Mouse (Mus musculus): Measurements from ENCODE around the gene Krtap5-5. TPM values are rescaled to one million over a fixed set of nuclear protein-coding genes. Genes with fewer than 3 reads are reported as not detected.
A peak's percentile ranks its signal among the peaks of the same experiment; 100 is the strongest.
"Not testable (repeated sequence)": the region's sequence is repeated elsewhere in the genome, so short reads cannot be mapped to it uniquely, and the experiment has no call there.

Krtap5-5 gene
- not detected in 2 replicates for polyA plus RNA-seq (2016; fragmentation: Nextera tagmentation; extraction: Ambion mirVana)

- H3K27ac ChIP-seq; H3K4me1 ChIP-seq; H3K36me3 ChIP-seq; H3K4me3 ChIP-seq; H3K9ac ChIP-seq; H3K4me2 ChIP-seq (replicated peaks); H3K27me3 ChIP-seq (replicated peaks); ATAC-seq (ENCODE audit: low FRiP score, low read depth); H3K9me3 ChIP-seq: not testable (repeated sequence)
- 38% methylated on average over 3 of the region's 3 CpGs for WGBS
Observed at GRCm38 (mm10) chr7:142229871-142230270, at the start of gene Krtap5-5. Gene Krtap5-5, minus strand, starts transcription at chr7:142229971.

- not testable (repeated sequence) for H3K4me3 ChIP-seq; H3K4me2 ChIP-seq (replicated peaks); H3K9me3 ChIP-seq; ATAC-seq (ENCODE audit: low FRiP score, low read depth); H3K36me3 ChIP-seq; H3K4me1 ChIP-seq; H3K27ac ChIP-seq; H3K9ac ChIP-seq
- 50% methylated on average over 1 of the region's 1 CpGs for WGBS
- H3K27me3 ChIP-seq (replicated peaks): peaks cover 12% of the 10 kb centered on the region
Observed at GRCm38 (mm10) chr7:142279291-142279690, 49.5 kb upstream of the Krtap5-5 start.

- 0 out of 2 replicates have a peak, but pooled peaks have one; percentile 41 for ATAC-seq (ENCODE audit: low FRiP score, low read depth)
- not testable (repeated sequence) for H3K9ac ChIP-seq; H3K4me1 ChIP-seq; H3K4me2 ChIP-seq (replicated peaks); H3K36me3 ChIP-seq; H3K27ac ChIP-seq; H3K9me3 ChIP-seq; H3K4me3 ChIP-seq
- peaks cover 12% of the 10 kb centered on the region for H3K27me3 ChIP-seq (replicated peaks)
- 0% methylated on average over 3 of the region's 3 CpGs for WGBS
Observed at GRCm38 (mm10) chr7:142278183-142278582, 48.4 kb upstream of the Krtap5-5 start.

- H3K9me3 ChIP-seq; H3K9ac ChIP-seq; H3K27me3 ChIP-seq (replicated peaks); H3K4me2 ChIP-seq (replicated peaks); H3K36me3 ChIP-seq; H3K4me3 ChIP-seq; H3K4me1 ChIP-seq; H3K27ac ChIP-seq; ATAC-seq (ENCODE audit: low FRiP score, low read depth): not testable (repeated sequence)
Observed at GRCm38 (mm10) chr7:142274263-142274662, 44.5 kb upstream of the Krtap5-5 start, which contains the start of gene Gm4559. Gene Gm4559, minus strand, starts transcription at chr7:142274363.

- not testable (repeated sequence) for H3K4me2 ChIP-seq (replicated peaks); H3K27me3 ChIP-seq (replicated peaks); H3K4me3 ChIP-seq; H3K4me1 ChIP-seq; H3K9me3 ChIP-seq; H3K9ac ChIP-seq; H3K36me3 ChIP-seq; H3K27ac ChIP-seq; ATAC-seq (ENCODE audit: low FRiP score, low read depth)
- WGBS: 68% methylated on average over 1 of the region's 1 CpGs
Observed at GRCm38 (mm10) chr7:142258254-142258653, 28.5 kb upstream of the Krtap5-5 start, which contains the start of gene Gm2431. Gene Gm2431, minus strand, starts transcription at chr7:142258354.

- H3K4me2 ChIP-seq (replicated peaks): no peak overlapping the region
- no peaks in the 10 kb centered on the region for H3K9me3 ChIP-seq
- no peaks in the 10 kb centered on the region for H3K4me1 ChIP-seq
- H3K9ac ChIP-seq: no peak overlapping the region
- H3K27me3 ChIP-seq (replicated peaks): no peaks in the 10 kb centered on the region
- H3K36me3 ChIP-seq: no peaks in the 10 kb centered on the region
- ATAC-seq (ENCODE audit: low FRiP score, low read depth): no peak
- H3K4me3 ChIP-seq: no peak overlapping the region
- 2% methylated on average over 2 of the region's 2 CpGs for WGBS
- no peak overlapping the region for H3K27ac ChIP-seq
Observed at GRCm38 (mm10) chr7:142255517-142255916, 25.7 kb upstream of the Krtap5-5 start.

- Histone ChIP-seq H3K36me3 (no peaks in the 10 kb centered on the region), H3K27ac (no peak overlapping the region), H3K4me3 (no peak overlapping the region), H3K27me3 (replicated peaks) (no peaks in the 10 kb centered on the region), H3K4me1 (no peaks in the 10 kb centered on the region), H3K9me3 (no peaks in the 10 kb centered on the region), H3K4me2 (replicated peaks) (no peak overlapping the region), H3K9ac (no peak overlapping the region)
- no peak for ATAC-seq (ENCODE audit: low FRiP score, low read depth)
- 0% methylated on average over 1 of the region's 1 CpGs for WGBS
Observed at GRCm38 (mm10) chr7:142249824-142250223, 20.1 kb upstream of the Krtap5-5 start.

- 46% methylated on average over 2 of the region's 2 CpGs for WGBS
- no peak within 1 kb of the TSS for H3K27ac ChIP-seq
- no peak for ATAC-seq (ENCODE audit: low FRiP score, low read depth)
- no peaks in the 10 kb centered on the region for H3K9me3 ChIP-seq
- H3K4me1 ChIP-seq: no peaks in the 10 kb centered on the region
- no peak within 1 kb of the TSS for H3K4me2 ChIP-seq (replicated peaks)
- H3K27me3 ChIP-seq (replicated peaks): no peaks in the 10 kb centered on the region
- no peaks in the 10 kb centered on the region for H3K36me3 ChIP-seq
- no peak within 1 kb of the TSS for H3K4me3 ChIP-seq
- no peak within 1 kb of the TSS for H3K9ac ChIP-seq
Observed at GRCm38 (mm10) chr7:142240978-142241377, 11.2 kb upstream of the Krtap5-5 start, which contains the start of gene Gm40460. Gene Gm40460, minus strand, starts transcription at chr7:142241078.

GRCm38 (mm10) chr7:142231540-142231939 is 1.8 kb upstream of the Krtap5-5 start:
- ATAC-seq (ENCODE audit: low FRiP score, low read depth): no peak
- H3K36me3 ChIP-seq: no peaks in the 10 kb centered on the region
- H3K4me1 ChIP-seq: no peaks in the 10 kb centered on the region
- no peak overlapping the region for H3K4me2 ChIP-seq (replicated peaks)
- H3K27ac ChIP-seq: no peak overlapping the region
- H3K27me3 ChIP-seq (replicated peaks): no peaks in the 10 kb centered on the region
- H3K4me3 ChIP-seq: no peak overlapping the region
- H3K9me3 ChIP-seq: 0 out of 2 replicates have a peak, but pooled peaks cover 9% of the 10 kb centered on the region
- no peak overlapping the region for H3K9ac ChIP-seq
- WGBS: 26% methylated on average over 1 of the region's 1 CpGs

- Histone ChIP-seq H3K36me3 (no peaks in the 10 kb centered on the region), H3K27me3 (replicated peaks) (no peaks in the 10 kb centered on the region), H3K9me3 (no peaks in the 10 kb centered on the region), H3K4me2 (replicated peaks) (no peak overlapping the region), H3K9ac (no peak overlapping the region), H3K4me1 (no peaks in the 10 kb centered on the region), H3K27ac (no peak overlapping the region), H3K4me3 (no peak overlapping the region)
- ATAC-seq (ENCODE audit: low FRiP score, low read depth): no peak
- WGBS: 48% methylated on average over 2 of the region's 2 CpGs
Observed at GRCm38 (mm10) chr7:142224518-142224917, 5.3 kb downstream of the Krtap5-5 start.

- H3K4me1 ChIP-seq; H3K4me3 ChIP-seq; H3K4me2 ChIP-seq (replicated peaks); H3K36me3 ChIP-seq; H3K27ac ChIP-seq; H3K9ac ChIP-seq; ATAC-seq (ENCODE audit: low FRiP score, low read depth); H3K27me3 ChIP-seq (replicated peaks); H3K9me3 ChIP-seq: not testable (repeated sequence)
- 57% methylated on average over 1 of the region's 1 CpGs for WGBS
Observed at GRCm38 (mm10) chr7:142212136-142212535, 17.6 kb downstream of the Krtap5-5 start.

- WGBS: 69% methylated on average over 1 of the region's 1 CpGs
- Histone ChIP-seq H3K4me3 (no peak within 1 kb of the TSS), H3K4me1 (no peaks in the 10 kb centered on the region), H3K9me3 (no peaks in the 10 kb centered on the region), H3K9ac (no peak within 1 kb of the TSS), H3K27me3 (replicated peaks) (no peaks in the 10 kb centered on the region), H3K4me2 (replicated peaks) (no peak within 1 kb of the TSS), H3K36me3 (no peaks in the 10 kb centered on the region), H3K27ac (no peak within 1 kb of the TSS)
- ATAC-seq (ENCODE audit: low FRiP score, low read depth): no peak
Observed at GRCm38 (mm10) chr7:142211559-142211958, 18.2 kb downstream of the Krtap5-5 start, which contains the start of gene Gm7579. Gene Gm7579, plus strand, starts transcription at chr7:142211859.

- not testable (repeated sequence) for ATAC-seq (ENCODE audit: low FRiP score, low read depth); H3K27me3 ChIP-seq (replicated peaks); H3K4me1 ChIP-seq; H3K27ac ChIP-seq; H3K9me3 ChIP-seq; H3K4me2 ChIP-seq (replicated peaks); H3K9ac ChIP-seq; H3K4me3 ChIP-seq; H3K36me3 ChIP-seq
- 81% methylated on average over 5 of the region's 5 CpGs for WGBS
Observed at GRCm38 (mm10) chr7:142206891-142207290, 22.9 kb downstream of the Krtap5-5 start.
